Mouse (Mus musculus) limb, embryonic 14.5 days (tissue): Measurements from ENCODE around the gene Hrh3. TPM values are rescaled to one million over a fixed set of nuclear protein-coding genes. Genes with fewer than 3 reads are reported as not detected.

Experiments used
- ATAC-seq: fragments of 200-750 bp; cut with Nextera tagmentation; 2 replicates; pipeline ENCODE4 v1.8.0; 2017; ENCODE audit warnings: low read depth, moderate number of reproducible peaks, moderate TSS enrichment; ENCODE audit not compliant: low FRiP score
- DNase-seq: peaks from one replicate; pipeline ENCODE4 v3.0.0-alpha.2; 2015; ENCODE audit warnings: low spot score
- H3K27ac ChIP-seq: fragments of 300-500 bp; sonication (generic); replicated peaks from 2 replicates; pipeline ENCODE4 v1.5.1; 2014; ENCODE audit warnings: low read depth, mild to moderate bottlenecking, low read length, moderate library complexity, mixed read lengths
- H3K27me3 ChIP-seq: fragments of 300-500 bp; sonication (generic); 2 replicates; pipeline ENCODE4 v1.6.1; 2014; ENCODE audit warnings: low read length, mixed read lengths; ENCODE audit not compliant: control insufficient read depth, insufficient read depth
- H3K36me3 ChIP-seq: fragments of 300-500 bp; sonication (generic); 2 replicates; pipeline ENCODE4 v1.6.1; 2014; ENCODE audit warnings: mild to moderate bottlenecking, low read length, moderate library complexity, mixed read lengths; ENCODE audit not compliant: control insufficient read depth, insufficient read depth
- H3K4me1 ChIP-seq: fragments of 300-500 bp; sonication (generic); 2 replicates; pipeline ENCODE4 v1.6.1; 2014; ENCODE audit warnings: antibody characterized with exemption, low read length, mixed read lengths; ENCODE audit not compliant: control insufficient read depth, insufficient read depth
- H3K4me2 ChIP-seq: fragments of 300-500 bp; sonication (generic); replicated peaks from 2 replicates; pipeline ENCODE4 v1.6.1; 2014; ENCODE audit warnings: low read depth, mild to moderate bottlenecking, low read length, moderate library complexity; ENCODE audit not compliant: severe bottlenecking
- H3K4me3 ChIP-seq: fragments of 300-500 bp; sonication (generic); replicated peaks from 2 replicates; pipeline ENCODE4 v1.5.1; 2014; ENCODE audit warnings: low read length
- H3K9ac ChIP-seq: fragments of 300-500 bp; sonication (generic); 2 replicates; pipeline ENCODE4 v1.6.1; 2014; ENCODE audit warnings: mild to moderate bottlenecking, low read depth, low read length, moderate library complexity; ENCODE audit not compliant: severe bottlenecking
- H3K9me3 ChIP-seq: fragments of 300-500 bp; sonication (generic); 2 replicates; pipeline ENCODE4 v1.6.1; 2016; ENCODE audit warnings: low read length; ENCODE audit not compliant: control insufficient read depth
- POLR2A ChIP-seq: fragments of 200-500 bp; IDR thresholded peaks from 2 replicates; pipeline ENCODE4 v1.8.0; 2012; ENCODE audit warnings: inconsistent platforms, mild to moderate bottlenecking, moderate library complexity, borderline replicate concordance; ENCODE audit not compliant: insufficient read depth, insufficient read length; ENCODE audit errors: extremely low read depth
- WGBS: fragments of 180-500 bp; shearing (Covaris S2); extraction: QIAGEN DNeasy Blood & Tissue Kit; methylation state at CpG from one replicate; pipeline ENCODE4 v1.1.7; 2014; 5-methylcytosine and 5-hydroxymethylcytosine counted together
- polyA plus RNA-seq, 2 experiments: library from polyadenylated mRNA; depleted of rRNA in 1 of 2; stranded (reverse) in 1 of 2; unstranded in 1 of 2; fragments of >200 nt; fragmentation: Nextera tagmentation in 1 of 2; extraction: Ambion mirVana in 1 of 2; gene quantifications; 2 replicates each; pipeline versions ENCODE4 v1.2.1 to v1.2.3; 2012 to 2014

Hrh3 gene
- polyA plus RNA-seq, 2 experiments = 0.10 to 0.17 TPM

DNA sequence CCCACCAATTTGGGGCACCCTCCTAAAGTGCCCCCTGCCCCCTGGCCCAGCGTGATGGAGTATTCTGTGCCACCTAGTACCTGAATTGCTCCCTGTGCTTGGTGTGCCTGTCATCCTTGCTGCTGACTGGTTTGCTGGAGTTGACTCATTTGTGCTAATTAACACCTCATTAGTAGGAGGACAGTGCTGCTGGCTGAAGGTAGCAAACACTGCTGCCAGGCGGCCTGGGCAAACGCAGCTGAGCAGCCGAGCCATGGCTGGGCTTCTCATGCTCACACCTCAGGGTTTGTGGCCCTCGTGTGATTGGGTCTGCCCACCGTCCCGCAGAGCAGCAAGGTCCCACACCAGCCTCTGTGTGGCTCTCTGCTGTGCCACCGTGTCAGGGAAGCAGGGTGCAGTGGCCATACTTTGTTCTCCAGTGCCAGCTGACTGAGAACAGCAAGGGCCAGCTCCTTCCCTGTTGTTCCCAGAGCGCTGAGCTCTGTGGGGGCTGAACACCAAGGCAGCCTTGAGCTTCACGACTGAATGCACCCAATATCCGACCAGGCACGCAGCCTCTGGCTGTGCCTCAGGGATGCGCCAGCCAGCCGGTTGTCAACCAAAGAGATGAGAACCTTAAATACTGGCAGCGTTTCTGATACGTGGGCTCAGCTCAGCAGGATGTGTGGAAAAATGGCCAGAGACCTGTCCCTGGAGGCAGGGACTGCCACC lies 18.2 kb downstream of the Hrh3 start:
- Histone ChIP-seq H3K9me3 (no peaks in the 10 kb centered on the region; the same call in 1 of the 2 replicates), H3K4me2 (no peak overlapping the region), H3K36me3 (peaks cover 36% of the 10 kb centered on the region), H3K27ac (no peak overlapping the region), H3K9ac (no peak overlapping the region), H3K4me1 (no peaks in the 10 kb centered on the region), H3K4me3 (no peak overlapping the region), H3K27me3 (no peaks in the 10 kb centered on the region)
- no peak for TF ChIP-seq POLR2A
- DNase-seq = no peak
- ATAC-seq = no peak
- WGBS = 64% methylated on average over 16 of the region's 16 CpGs

DNA sequence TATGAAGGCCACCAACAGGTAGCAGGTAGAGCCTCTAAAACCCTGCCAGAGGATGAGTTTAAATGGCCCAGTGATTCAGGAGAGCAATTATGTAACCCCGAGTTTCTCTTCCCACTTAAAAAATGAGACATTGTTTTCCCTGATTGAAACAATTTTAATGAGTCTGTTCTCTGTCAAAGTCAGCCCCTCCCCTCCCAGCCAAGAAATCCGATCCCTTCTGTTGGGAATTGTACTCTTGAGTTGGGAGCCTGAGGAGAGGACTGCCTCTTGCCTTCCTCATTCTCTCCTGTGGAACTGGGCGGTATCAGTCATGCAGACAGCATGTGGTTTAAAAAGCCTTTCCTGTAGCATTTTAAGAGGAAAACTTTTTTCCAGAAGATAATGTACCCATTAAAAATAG lies 19.7 kb downstream of the Hrh3 start:
- Histone ChIP-seq H3K36me3 (peaks cover 36% of the 10 kb centered on the region), H3K27ac (no peak overlapping the region), H3K9me3 (no peaks in the 10 kb centered on the region; the same call in 1 of the 2 replicates), H3K27me3 (no peaks in the 10 kb centered on the region), H3K4me3 (no peak overlapping the region), H3K9ac (no peak overlapping the region), H3K4me1 (no peaks in the 10 kb centered on the region), H3K4me2 (no peak overlapping the region)
- WGBS = 9% methylated on average over 3 of the region's 3 CpGs
- TF ChIP-seq POLR2A = no peak
- DNase-seq (no peak), ATAC-seq (no peak)

GRCm38 (mm10) chr2:180083063-180083462 lies 21.2 kb downstream of the Hrh3 start:
- peaks cover 45% of the 10 kb centered on the region for H3K36me3 ChIP-seq
- no peaks in the 10 kb centered on the region for H3K27me3 ChIP-seq
- H3K4me2 ChIP-seq = no peak overlapping the region
- ATAC-seq (no peak), DNase-seq (no peak)
- no peak for TF ChIP-seq POLR2A
- H3K4me3 ChIP-seq = no peak overlapping the region
- H3K9me3 ChIP-seq = no peaks in the 10 kb centered on the region; the same call in 1 of the 2 replicates
- 90% methylated on average over 10 of the region's 10 CpGs for WGBS
- H3K9ac ChIP-seq = no peak overlapping the region
- no peak overlapping the region for H3K27ac ChIP-seq
- no peaks in the 10 kb centered on the region for H3K4me1 ChIP-seq

- Histone ChIP-seq H3K27ac (no peak overlapping the region), H3K9ac (no peak overlapping the region), H3K27me3 (no peaks in the 10 kb centered on the region), H3K4me3 (no peak overlapping the region), H3K4me1 (no peaks in the 10 kb centered on the region), H3K9me3 (no peaks in the 10 kb centered on the region), H3K36me3 (peaks cover 48% of the 10 kb centered on the region), H3K4me2 (no peak overlapping the region)
- DNase-seq = no peak
- ATAC-seq = no peak
- 96% methylated on average over 8 of the region's 8 CpGs for WGBS
- TF ChIP-seq POLR2A = no peak
Observed at GRCm38 (mm10) chr2:180080680-180081079, 23.6 kb downstream of the Hrh3 start.

DNA sequence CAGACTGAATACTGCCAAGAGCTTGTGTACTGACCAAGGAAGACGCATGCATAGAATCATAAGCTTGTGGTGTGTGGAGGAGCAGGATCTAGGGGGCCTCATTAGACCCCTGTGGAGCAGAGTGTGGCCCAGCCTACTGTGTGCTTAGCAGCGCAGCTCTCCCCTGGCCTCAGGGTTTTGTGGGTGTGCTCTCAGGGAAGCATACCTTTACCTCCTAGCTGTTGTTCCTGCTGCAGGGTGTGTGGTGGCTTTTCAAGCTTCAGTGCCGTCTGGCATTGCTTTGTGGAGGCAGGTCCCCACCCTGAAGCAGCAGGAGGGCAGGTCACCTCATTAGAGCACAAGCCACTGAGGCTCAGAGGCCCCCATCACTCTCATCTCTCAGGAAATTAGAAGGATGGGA lies 26.7 kb downstream of the Hrh3 start:
- no peak overlapping the region for H3K27ac ChIP-seq
- no peaks in the 10 kb centered on the region for H3K4me1 ChIP-seq
- no peak overlapping the region for H3K4me3 ChIP-seq
- H3K9ac ChIP-seq = no peak overlapping the region
- DNase-seq (no peak), ATAC-seq (no peak)
- no peaks in the 10 kb centered on the region for H3K9me3 ChIP-seq
- peaks cover 30% of the 10 kb centered on the region; the same call in 1 of the 2 replicates for H3K36me3 ChIP-seq
- H3K4me2 ChIP-seq = no peak overlapping the region
- no peak for TF ChIP-seq POLR2A
- 60% methylated on average over 3 of the region's 3 CpGs for WGBS
- no peaks in the 10 kb centered on the region for H3K27me3 ChIP-seq
